Mouse (Mus musculus): ENCODE results near the gene Podn. TPM values are rescaled to one million over a fixed set of nuclear protein-coding genes. Genes with fewer than 3 reads are reported as not detected.

The Podn gene
- polyA plus RNA-seq, 1 experiment: 8.4 TPM

DNA sequence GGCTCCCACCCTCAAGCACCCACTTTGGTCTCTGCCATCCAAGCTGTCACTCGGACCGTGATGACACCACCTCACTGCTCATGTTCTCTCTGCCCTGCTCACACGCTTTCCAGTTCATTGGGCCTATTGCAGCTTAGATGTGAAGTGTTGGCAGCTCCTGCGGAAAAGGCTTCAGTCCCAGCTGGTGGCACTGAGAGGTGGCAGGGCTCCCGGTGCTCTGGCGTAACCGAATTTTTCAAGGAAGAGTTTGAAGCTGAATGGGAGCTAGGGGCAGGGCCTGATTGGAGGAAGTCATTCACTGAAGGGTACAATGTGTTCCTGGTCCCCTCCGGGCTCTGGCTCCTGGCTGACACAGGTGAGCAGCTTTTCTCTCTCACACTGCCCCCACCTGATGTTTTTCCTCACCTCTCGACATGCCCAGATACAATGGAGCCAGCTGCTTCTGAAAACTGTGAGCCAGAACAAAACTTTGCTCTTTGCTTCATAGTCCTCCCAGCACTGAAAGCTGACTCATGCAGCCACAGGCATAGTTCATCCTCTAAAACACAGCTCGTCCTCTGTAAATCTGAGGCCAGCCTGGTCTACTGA lies 44.5 kb downstream of the Podn start:
- DNase-seq (ENCODE audit: extremely low spot score in 1 of 2, low spot score in 1 of 2): peak in 1 of 2 experiments; percentile 38

DNA sequence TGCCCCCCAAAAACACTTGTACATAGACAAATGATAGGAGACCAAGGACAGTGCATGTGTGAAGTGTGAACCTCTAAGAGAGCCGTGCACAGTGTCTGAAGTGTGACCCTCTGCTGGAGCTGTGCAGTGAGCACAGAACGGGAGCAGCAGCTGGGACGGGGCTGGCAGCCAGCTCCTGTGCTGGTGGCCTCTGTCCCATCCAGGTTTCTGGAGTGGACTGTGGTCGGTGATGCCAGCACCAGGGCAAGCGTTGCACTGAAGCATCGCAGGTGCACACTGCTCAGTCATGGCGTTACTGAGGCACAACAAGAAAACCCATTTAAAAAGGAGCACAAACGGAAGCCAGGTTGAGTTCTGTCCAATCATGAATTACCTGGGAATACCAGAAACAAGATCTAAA lies 50.1 kb downstream of the Podn start:
- no peak for DNase-seq (ENCODE audit: extremely low spot score in 1 of 2, low spot score in 1 of 2)

DNA sequence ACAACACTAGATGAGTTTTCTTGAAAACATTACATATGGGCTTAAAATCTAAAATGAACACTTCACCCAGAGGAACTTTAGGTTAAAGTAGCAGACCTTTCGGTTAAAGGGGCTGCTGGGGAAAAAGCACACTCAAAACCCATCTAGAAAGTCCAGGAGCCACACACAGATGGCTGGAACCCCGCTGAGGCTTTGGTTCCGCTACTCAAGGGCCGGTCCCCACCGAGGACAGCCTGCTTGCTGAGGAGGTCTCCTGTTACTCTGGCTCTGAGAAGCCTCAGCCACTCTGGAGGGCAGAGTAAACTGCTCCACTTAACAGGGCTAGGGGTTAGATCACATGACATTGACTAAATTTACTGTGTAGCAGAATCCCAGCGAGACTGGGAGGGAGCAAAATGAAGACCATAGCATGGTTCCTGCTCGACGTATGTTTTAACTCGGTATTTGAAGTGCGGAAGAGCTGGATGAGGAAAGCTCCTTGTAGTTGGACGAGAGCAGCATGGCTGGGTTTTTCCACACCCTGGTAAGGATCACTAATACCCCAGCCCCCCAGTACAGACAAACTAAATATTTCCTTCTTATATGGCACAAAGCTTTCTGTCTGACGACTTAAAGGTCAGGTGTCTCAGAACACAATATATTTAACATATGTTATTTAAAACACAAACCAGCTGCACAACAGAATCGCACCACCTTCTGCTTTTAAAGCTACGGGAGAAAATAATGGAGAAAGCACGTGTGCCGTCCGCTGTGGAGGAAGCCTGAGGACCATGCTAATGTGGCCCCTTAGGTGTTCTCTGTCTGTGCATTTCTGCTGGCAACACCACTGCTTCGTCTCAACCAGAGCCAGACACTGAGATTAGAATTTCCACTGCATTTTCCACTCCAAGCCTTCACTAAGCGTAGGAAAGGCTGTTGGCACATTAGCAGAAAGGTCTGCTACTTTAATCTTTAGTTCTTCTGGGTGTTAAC lies 50.8 kb downstream of the Podn start:
- DNase-seq (ENCODE audit: extremely low spot score in 1 of 2, low spot score in 1 of 2): no peak

DNA sequence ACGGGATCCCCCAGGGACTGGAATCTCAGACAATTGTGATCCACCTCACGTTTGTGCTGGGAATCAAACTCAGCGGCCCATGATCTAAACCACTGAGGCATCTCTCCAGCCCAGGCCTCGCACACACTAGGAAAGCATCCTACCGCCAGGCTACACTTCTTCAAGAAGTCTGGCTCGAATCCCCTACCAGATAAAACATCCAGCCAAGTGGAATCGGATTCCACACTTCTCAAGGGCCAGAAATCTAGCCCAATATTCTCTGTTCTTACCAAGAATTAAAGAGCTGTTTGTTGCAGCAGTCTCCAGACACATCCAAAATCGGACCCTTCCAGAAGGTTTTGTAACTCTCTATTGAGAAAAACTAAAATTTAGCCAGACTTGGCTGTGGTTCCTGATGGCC lies 59.2 kb downstream of the Podn start:
- DNase-seq (ENCODE audit: extremely low spot score in 1 of 2, low spot score in 1 of 2): no peak

DNA sequence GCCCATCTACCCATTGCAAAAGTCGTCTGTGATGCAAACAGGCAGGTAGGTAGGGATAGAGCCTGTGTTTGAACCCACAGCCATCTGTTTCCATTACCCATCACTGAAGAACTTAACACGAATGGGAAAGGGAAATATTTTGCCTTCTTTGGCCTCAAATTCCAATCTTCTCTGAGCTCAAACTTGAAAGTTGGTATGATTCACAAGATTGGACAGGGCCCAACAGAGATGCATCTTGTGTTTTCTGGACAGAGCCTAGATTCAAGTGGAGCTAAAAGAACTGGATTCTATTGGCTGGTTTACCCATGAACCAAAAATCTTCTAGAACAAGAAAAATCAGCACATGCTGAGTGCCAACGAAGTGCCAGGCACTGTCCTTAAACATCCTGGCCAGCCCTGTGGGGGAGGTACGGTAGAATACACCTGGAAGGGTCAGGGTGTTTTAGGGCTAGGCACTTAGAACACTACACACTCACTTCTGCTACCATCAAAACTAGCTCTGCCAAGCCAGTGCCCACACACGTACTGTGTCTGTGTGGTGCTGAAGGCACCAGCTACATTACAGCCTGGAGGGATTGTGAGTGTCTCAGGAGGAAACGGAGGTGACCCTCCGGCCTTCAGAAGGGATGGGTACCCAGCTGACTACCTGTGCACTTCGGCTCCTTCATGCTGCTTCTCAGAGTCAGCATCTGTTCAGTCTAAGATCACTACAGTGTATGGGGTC lies 63.0 kb downstream of the Podn start:
- peak in 1 of 2 experiments; percentile 69 for DNase-seq (ENCODE audit: extremely low spot score in 1 of 2, low spot score in 1 of 2)

DNA sequence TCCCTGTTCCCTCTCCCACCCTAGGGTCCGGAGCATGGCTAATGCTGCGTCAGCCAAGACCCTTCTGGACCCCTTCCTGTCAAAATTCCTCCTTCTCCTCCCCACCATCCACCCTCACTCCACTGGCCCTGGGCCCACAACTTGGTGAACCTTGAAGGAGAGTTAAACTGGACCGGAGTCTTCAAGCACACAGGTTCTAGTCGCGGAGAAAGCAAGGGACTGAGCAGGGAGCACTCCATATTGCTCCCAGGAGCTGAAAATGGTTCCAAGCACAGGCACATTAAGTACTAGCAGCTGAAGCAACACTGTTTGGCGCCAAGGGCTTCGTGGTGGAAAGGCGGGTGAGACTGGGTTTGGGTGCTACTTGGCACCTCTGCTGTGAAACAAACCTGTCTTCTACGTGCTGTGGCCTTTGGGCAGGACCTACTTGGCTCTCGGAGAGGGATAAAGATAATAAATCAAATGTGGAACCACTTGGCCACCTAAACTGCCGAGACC lies 63.8 kb downstream of the Podn start:
- DNase-seq (ENCODE audit: extremely low spot score in 1 of 2, low spot score in 1 of 2): no peak

DNA sequence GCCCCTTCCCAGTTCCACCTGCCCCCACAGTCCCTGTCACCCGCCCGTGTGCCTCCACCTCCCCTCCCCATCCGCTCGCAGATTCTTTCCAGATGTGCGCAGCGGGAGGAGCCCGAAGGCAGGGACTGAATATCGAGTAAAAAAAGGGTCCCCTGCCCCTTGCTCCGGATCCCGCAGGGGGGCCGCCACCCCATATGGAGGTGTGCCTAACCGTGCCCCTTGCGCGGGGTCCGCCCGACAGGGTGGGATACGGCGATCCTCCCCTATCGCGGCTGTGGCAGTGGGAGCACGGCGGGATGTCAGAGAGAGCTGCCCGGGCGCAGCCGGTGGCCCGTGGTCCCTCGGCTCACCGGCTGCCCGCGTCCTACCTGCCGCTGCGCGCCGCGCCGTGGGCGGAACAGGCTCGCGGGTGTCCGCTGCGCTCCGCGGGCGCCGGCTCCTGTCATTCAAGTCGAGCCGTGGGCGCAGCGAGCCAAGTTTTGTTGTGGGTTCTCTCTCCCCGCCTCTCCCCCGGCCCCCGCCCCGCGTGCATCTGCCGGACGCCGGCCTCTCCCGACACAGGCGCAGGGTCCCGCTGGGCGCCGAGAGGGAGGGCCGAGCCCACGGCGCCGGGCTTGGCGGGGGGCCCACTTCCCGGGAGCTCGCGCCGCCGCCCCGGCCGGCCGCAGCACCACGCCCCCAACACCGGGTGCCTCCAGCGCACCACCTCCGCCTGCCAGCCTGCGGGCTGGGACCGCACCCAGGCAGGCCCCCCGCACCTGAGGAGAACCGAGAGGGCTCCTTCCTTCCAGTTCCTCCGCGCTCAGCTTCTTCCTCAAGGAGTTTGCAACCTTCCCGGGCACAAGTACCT lies 64.5 kb downstream of the Podn start:
- DNase-seq (ENCODE audit: extremely low spot score in 1 of 2, low spot score in 1 of 2): peak in 1 of 2 experiments; percentile 67

DNA sequence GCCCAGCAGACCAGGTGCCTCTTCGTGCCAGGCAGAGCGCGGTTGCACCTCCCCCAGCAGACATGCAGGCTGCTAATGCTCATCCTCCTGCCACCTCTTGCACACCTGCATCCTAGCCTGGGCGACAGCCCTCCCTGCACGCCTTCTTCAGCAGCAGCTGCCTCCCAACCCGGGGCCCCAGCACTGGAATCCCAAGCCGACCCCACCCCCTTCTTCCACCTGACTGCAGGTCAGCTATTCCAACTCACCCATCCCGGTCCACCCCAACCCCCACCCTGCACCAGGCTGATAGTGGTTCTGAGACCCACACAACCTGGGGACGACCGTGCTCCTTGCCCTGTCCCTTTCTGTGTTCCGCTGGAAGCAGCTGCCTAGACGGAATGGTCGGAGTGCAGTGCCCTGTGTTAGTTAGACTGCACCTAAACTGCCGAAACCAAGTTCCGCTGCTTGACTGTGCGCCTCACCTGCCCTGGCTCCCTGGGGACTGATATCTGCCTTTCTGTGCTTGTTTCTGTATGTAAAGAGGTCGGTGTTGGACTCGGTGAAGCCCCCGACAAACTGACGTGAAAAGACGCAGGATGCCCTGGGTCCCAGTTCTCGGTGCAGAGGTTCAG lies 65.2 kb downstream of the Podn start:
- DNase-seq (ENCODE audit: extremely low spot score in 1 of 2, low spot score in 1 of 2): no peak

DNA sequence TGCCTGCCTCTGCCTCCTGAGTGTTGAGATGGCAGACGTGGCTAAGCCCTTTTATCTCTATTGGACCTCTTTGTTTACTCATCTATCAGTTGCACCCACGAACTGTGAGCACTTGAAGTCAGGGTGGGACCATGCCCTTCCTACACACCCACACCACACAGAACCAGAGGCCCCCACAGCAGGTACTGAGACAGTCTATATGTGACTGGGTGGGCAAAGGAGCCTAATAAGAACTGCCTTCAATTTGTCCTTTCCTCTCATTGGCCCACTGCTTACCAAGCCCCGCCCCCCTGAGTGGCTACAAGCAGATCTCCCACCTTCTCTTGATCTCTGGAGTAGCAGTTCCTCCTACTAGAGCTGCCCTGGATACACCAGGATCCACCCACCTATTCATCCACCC lies 70.1 kb downstream of the Podn start:
- no peak for DNase-seq (ENCODE audit: extremely low spot score in 1 of 2, low spot score in 1 of 2)

DNA sequence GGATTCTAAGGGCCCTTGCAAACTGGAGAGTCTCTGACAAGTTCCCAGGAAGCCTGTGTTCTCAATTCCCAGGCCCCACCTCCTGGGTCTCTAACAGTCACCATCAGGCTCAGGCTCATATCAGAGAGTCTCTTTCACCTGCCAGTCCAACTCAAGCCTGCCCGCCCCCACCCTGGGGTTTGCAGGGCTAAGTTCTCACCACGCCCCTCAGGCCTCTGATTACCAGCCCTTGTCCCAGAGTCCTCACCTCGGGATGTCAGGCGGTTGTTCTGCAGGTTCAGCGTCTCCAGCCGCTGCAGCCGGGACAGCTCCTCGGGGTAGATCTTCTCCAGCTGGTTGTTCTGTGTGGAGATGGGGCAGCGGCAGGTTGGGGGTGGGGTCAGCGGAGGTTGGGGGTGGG lies 71.0 kb downstream of the Podn start:
- no peak for DNase-seq (ENCODE audit: extremely low spot score in 1 of 2, low spot score in 1 of 2)

DNA sequence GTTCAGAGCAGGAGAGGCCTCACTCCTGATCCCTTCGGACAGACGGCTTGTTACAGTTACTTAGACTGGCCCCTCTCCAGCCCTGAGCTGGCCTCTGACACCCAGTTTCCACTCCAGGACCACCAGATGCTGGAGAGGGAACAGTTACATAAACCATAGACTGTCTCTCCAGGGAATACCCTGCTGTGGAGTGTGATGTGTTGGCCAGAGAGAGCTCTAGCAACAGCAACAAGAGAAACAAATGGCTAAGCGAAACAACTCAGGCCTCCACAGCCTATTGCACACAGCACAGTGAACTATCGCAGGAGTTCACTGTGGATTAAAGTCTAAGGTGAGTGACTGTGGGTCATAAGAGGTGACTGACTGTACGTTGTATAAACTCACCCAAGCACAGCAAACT lies 71.6 kb downstream of the Podn start:
- no peak for DNase-seq (ENCODE audit: extremely low spot score in 1 of 2, low spot score in 1 of 2)

DNA sequence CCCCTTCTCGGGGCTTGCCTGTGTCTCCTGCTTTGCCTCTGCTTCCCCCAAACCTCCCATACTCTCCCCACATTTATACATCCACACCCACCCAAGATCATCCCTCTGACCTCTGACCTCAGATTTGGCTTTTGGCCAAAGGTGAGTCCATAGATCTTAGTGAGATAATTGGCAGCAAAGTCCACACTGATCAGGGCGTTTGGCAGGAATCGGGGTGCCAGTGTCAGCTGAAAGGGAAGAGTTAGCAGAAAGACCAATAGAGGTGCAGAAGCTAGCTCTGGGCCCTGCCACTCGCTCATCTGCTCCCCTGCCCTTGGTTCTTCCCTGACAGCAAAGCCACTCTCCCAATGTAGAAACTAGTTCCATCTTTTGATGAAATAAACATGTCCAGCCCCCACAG lies 73.1 kb downstream of the Podn start:
- DNase-seq (ENCODE audit: extremely low spot score in 1 of 2, low spot score in 1 of 2): no peak

DNA sequence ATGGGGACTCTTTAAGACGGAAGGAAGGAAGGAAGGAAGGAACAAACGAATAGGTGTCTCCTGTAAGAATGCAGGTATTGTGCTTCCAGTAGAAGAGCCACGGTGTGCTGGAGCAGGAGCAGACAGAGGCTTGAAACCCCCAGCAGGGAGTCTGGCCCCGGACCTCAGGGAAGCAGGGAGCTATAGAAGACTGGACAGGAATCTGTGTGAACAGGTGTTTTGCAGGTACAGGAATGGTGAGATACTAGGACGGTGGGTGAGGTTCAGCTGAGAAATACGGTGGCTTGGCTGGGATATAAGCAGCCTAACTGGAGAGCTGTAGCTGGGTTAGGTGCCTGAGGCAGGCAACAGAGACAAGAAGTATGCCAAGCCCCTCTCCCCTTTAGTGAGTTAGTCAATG lies 76.1 kb downstream of the Podn start:
- DNase-seq (ENCODE audit: extremely low spot score in 1 of 2, low spot score in 1 of 2): no peak

DNA sequence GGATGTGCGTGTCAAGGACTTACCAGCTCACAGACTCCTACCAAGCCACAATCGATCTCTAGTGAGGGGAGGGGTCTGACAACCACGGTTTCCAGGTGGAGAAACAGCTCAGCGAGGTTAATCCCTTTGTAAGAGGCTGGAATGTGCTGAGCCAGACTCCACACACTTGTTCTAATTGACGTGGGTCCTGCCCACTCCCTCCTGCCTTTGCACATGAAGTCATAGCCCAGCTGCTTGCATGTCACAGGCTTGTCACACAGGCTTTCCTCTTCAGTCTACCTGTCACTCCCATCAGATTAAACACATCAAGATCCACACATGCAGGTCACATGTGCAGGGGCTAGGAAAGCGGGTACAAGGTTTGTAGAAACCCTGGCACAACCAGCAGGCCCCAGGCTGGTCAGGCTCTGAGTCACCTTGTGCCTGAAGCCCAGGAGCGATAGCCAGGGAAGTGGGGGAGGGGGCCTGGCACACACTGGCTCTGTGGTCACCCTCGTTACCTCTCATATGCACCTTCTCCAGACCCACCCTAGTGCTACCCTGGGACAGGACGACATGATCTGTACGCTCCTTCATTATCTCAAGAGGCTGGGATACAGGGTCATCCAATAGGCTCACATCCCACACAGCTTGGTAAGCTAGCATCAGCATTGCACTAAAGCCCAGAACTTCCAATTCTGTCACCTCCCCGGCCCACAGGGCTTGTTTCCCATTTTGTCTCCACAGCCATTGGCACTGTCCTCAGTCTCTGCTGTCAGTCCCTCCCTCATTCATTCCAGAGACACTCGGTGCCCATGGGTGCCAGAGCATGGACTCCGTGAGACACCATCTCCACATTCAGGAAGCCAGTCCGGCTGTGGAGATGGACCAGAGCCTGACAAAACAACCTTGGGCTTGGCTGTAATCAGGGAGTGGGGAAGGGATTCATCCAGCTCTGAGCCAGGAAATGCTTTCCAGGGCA lies 77.0 kb downstream of the Podn start:
- DNase-seq (ENCODE audit: extremely low spot score in 1 of 2, low spot score in 1 of 2): peak in 1 of 2 experiments; percentile 45

DNA sequence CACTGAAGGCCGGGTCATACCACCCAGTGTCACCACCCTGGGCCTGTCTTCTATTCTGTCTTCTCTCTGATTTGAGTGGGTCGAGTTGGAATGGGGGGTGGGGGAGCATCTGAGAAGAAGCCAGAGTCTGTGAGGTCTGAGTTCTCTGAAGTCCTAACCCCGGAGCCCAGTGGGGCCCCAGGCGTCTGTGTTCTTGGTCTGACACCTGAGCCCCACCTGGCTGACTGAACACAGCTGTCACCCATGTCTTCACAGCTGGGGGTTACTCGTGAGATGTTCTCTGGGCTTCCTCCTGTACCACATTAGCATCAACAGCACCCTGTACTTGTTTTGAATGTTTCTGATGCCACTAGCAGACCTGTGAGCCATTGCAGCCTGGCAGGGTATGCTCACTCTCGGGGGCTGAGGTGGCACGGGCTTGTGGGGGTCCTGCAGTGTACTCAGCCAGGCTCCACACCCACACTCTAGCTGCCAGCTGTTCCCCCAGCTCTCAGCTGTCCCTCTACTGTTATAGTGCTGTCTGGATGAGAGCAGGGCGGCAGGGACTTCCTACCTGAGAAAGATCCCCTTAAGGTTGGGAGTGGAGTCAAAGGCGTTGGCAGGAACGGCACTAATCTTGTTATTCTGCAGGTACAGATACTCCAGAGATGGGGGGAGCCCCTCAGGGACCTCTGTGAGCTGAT lies 77.9 kb downstream of the Podn start:
- no peak for DNase-seq (ENCODE audit: extremely low spot score in 1 of 2, low spot score in 1 of 2)

DNA sequence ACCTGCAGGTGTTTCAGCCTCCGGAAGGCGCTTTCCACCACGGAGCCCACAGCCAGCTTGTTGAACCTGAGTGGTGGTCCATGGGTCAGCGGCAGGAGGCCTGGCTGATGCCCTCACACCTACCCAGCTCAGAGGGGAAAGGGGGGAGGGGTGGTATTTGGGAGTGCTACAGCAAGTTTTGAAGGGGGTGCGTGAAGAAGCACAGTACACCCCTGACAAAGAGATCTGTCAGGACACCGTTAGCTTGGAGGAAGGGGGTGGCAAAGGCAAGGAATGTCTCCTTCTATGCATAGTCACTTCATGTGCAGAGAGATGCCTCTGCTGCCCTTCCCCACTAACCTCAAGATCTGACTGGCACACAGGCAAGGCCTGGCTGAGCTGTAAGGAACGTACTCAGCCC lies 78.4 kb downstream of the Podn start:
- no peak for DNase-seq (ENCODE audit: extremely low spot score in 1 of 2, low spot score in 1 of 2)

DNA sequence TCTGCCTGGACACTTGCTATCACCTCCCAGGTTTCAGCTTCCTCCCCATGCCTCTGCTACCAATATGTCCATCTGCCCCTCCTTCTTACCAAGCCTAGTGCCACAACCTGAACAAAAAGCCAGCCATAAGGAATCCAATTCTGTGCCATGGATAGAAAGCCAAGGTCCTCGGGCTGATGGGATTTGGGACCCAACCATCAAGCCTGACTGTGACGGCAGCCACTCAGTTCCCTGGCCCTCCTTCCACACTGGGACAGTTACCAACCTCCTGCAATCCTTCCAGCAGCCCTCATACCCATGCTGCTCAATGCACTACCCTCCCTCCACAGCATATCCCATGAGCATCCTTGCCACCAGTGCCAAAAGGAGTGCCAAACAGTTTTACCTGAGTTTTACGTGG lies 79.9 kb downstream of the Podn start:
- no peak for DNase-seq (ENCODE audit: extremely low spot score in 1 of 2, low spot score in 1 of 2)

DNA sequence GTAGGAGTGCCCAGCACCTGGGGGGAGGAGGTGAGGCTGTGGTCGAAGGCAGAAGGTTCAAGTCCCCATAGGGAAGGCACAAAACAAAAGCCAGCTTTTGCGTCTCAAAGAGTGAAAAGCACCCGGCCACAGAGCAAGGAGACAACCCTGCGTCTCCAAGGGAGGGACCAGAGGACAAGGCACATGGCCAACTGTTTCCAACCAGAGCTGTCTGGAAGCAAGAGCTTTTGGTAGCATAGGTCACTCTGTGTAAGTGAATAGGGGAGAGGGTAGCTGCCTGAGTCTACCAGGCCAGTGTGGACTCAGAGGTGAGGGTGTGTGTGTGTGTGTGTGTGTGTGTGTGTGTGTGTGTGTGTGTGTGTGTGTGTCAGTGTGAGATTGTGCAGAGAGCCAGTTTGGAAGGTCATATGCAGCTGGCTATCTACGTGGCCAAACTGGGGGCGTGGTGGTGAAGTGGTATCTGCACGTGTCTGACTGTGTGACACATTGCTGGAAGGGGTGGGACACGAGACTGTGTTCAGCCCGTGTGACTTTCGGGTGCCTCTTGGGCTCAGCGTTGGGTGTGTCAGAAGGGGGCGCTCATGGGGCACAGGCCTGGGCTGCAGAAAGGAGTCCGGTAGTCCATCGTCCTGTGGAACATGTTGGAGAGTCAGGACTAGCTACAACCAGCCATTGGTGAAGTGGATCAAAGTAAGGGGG lies 81.0 kb downstream of the Podn start:
- no peak for DNase-seq (ENCODE audit: extremely low spot score in 1 of 2, low spot score in 1 of 2)
